Mouse (Mus musculus) lung, embryonic 14.5 days (tissue): ENCODE measurements around the gene 1810030O07Rik. TPM values are rescaled to one million over a fixed set of nuclear protein-coding genes. Genes with fewer than 3 reads are reported as not detected.

Experiments used
- ATAC-seq: fragments of 200-750 bp; cut with Nextera tagmentation; 2 replicates; pipeline ENCODE4 v1.8.0; 2017; ENCODE audit warnings: mild to moderate bottlenecking, moderate TSS enrichment, moderate library complexity; ENCODE audit not compliant: insufficient read depth
- DNase-seq: peaks from one replicate; pipeline ENCODE4 v3.0.0-alpha.2; 2015
- H3K27ac ChIP-seq: fragments of 300-500 bp; sonication (generic); 2 replicates; pipeline ENCODE4 v1.5.1; 2014; ENCODE audit warnings: low read depth, mild to moderate bottlenecking, moderate library complexity
- H3K27me3 ChIP-seq: fragments of 300-500 bp; sonication (generic); 2 replicates; pipeline ENCODE4 v1.6.1; 2014; ENCODE audit warnings: low read length, control low read depth; ENCODE audit not compliant: insufficient read depth
- H3K36me3 ChIP-seq: fragments of 300-500 bp; sonication (generic); 2 replicates; pipeline ENCODE4 v1.6.1; 2014; ENCODE audit warnings: control low read depth; ENCODE audit not compliant: insufficient read depth
- H3K4me1 ChIP-seq: fragments of 300-500 bp; sonication (generic); 2 replicates; pipeline ENCODE4 v1.6.1; 2014; ENCODE audit warnings: antibody characterized with exemption, control low read depth; ENCODE audit not compliant: insufficient read depth
- H3K4me2 ChIP-seq: fragments of 300-500 bp; sonication (generic); 2 replicates; pipeline ENCODE4 v1.6.1; 2014; ENCODE audit warnings: mild to moderate bottlenecking
- H3K4me3 ChIP-seq: fragments of 300-500 bp; sonication (generic); 2 replicates; pipeline ENCODE4 v1.5.1; 2014; ENCODE audit warnings: low read depth, low read length
- H3K9ac ChIP-seq: fragments of 300-500 bp; sonication (generic); 2 replicates; pipeline ENCODE4 v1.6.1; 2014
- H3K9me3 ChIP-seq: fragments of 300-500 bp; sonication (generic); 2 replicates; pipeline ENCODE4 v1.6.1; 2016; ENCODE audit warnings: low read depth, low read length, control low read depth
- CTCF ChIP-seq: IDR thresholded peaks from 2 replicates; pipeline ENCODE4 v1.5.1; 2016; ENCODE audit warnings: antibody characterized with exemption, low read depth
- WGBS: fragments of 180-500 bp; shearing (Covaris S2); extraction: QIAGEN DNeasy Blood & Tissue Kit; methylation state at CpG from one replicate; pipeline ENCODE4 v1.1.7; 2014; 5-methylcytosine and 5-hydroxymethylcytosine counted together
- polyA plus RNA-seq: library from polyadenylated mRNA; unstranded; fragments of >200 nt; fragmentation: Nextera tagmentation; extraction: Ambion mirVana; gene quantifications from 2 replicates; pipeline ENCODE4 v1.2.1, GENCODE M21; 2014

Gene 1810030O07Rik
- 45.6 and 49.5 TPM in 2 replicates for polyA plus RNA-seq

- WGBS = 6% methylated on average over 42 of the region's 42 CpGs
- Histone ChIP-seq H3K27ac (peak within 1 kb of the TSS; percentile 81), H3K4me3 (peak within 1 kb of the TSS; percentile 61), H3K9ac (peak within 1 kb of the TSS; percentile 66), H3K36me3 (peaks cover 10% of the 10 kb centered on the region; the same call in 1 of the 2 replicates), H3K4me1 (no peaks in the 10 kb centered on the region), H3K9me3 (no peaks in the 10 kb centered on the region), H3K27me3 (no peaks in the 10 kb centered on the region), H3K4me2 (peak within 1 kb of the TSS; percentile 61)
- ATAC-seq = peak; percentile 100
- peak; percentile 95 for DNase-seq
- TF ChIP-seq CTCF = no peak
Observed at GRCm38 (mm10) chrX:12673054-12673775, at the start of gene 1810030O07Rik. TSS of gene 1810030O07Rik (minus strand) at chrX:12673668.

DNA sequence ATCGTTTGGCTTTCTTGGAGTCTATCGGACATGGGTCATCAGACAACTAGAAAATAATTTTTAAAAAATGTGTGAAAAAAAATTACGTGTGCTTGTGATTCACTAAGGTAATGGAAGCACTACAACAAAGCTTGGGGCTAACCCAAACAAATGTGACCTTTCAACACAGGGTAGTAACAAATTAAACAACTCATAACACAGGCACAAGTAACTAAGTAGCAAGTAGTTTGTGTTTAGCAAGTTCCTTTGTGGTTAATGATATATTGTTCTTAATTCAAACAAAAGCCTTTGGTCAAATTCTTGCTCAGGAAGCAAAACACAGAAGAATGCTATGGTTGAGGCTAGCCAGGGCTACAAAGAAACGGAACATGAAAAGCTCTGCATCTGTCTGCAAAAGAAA is 42.6 kb upstream of the 1810030O07Rik start:
- Histone ChIP-seq H3K36me3 (peaks cover 13% of the 10 kb centered on the region), H3K4me2 (no peak overlapping the region), H3K9me3 (no peaks in the 10 kb centered on the region), H3K4me1 (no peaks in the 10 kb centered on the region), H3K4me3 (no peak overlapping the region), H3K27me3 (no peaks in the 10 kb centered on the region), H3K9ac (no peak overlapping the region), H3K27ac (no peak overlapping the region)
- no peak for TF ChIP-seq CTCF
- 77% methylated on average over 4 of the region's 4 CpGs for WGBS
- no peak for ATAC-seq
- DNase-seq = no peak

GRCm38 (mm10) chrX:12713796-12714195 is 40.3 kb upstream of the 1810030O07Rik start:
- Histone ChIP-seq H3K4me3 (no peak overlapping the region), H3K9me3 (no peaks in the 10 kb centered on the region), H3K4me1 (no peaks in the 10 kb centered on the region), H3K9ac (no peak overlapping the region), H3K36me3 (peaks cover 13% of the 10 kb centered on the region), H3K4me2 (no peak overlapping the region), H3K27me3 (no peaks in the 10 kb centered on the region), H3K27ac (no peak overlapping the region)
- 91% methylated on average over 7 of the region's 7 CpGs for WGBS
- DNase-seq (no peak), ATAC-seq (no peak)
- no peak for TF ChIP-seq CTCF

- H3K36me3 ChIP-seq = peaks cover 14% of the 10 kb centered on the region
- no peaks in the 10 kb centered on the region for H3K9me3 ChIP-seq
- ATAC-seq = no peak
- H3K4me2 ChIP-seq = no peak overlapping the region
- no peak overlapping the region for H3K27ac ChIP-seq
- no peak overlapping the region for H3K4me3 ChIP-seq
- no peaks in the 10 kb centered on the region for H3K27me3 ChIP-seq
- no peak overlapping the region for H3K9ac ChIP-seq
- no peak for TF ChIP-seq CTCF
- DNase-seq = peak; percentile 58
- no peaks in the 10 kb centered on the region for H3K4me1 ChIP-seq
- 37% methylated on average over 8 of the region's 8 CpGs for WGBS
Observed at GRCm38 (mm10) chrX:12686910-12687309, 13.4 kb upstream of the 1810030O07Rik start.

DNA sequence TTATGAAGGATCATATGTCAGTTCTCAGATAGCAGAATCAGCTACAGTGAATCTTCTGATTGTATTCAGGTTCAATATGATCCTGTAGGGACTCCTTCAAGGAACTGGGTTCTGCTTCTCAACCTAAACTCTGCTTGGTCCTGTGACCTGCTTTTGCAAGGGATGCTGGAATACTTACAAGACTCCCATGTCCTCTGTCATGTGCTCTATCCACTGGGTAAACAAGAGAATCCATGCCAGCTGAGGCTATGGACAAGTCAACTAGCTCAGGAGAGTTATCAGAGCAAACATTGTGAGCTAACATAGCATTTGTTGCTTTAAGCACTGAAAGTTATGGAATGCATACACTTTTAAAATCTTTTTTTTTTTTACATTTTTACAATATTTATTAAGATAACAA is 12.6 kb upstream of the 1810030O07Rik start:
- Histone ChIP-seq H3K4me3 (no peak overlapping the region), H3K27me3 (no peaks in the 10 kb centered on the region), H3K27ac (no peak overlapping the region), H3K9ac (no peak overlapping the region), H3K36me3 (peaks cover 11% of the 10 kb centered on the region), H3K4me1 (no peaks in the 10 kb centered on the region), H3K4me2 (no peak overlapping the region), H3K9me3 (no peaks in the 10 kb centered on the region)
- no peak for DNase-seq
- TF ChIP-seq CTCF = no peak
- no peak for ATAC-seq

GRCm38 (mm10) chrX:12677396-12677795 is 3.9 kb upstream of the 1810030O07Rik start:
- Histone ChIP-seq H3K36me3 (0 out of 2 replicates have a peak, but pooled peaks cover 13% of the 10 kb centered on the region), H3K4me1 (no peaks in the 10 kb centered on the region), H3K4me3 (no peak overlapping the region), H3K9me3 (no peaks in the 10 kb centered on the region), H3K27me3 (no peaks in the 10 kb centered on the region), H3K9ac (no peak overlapping the region), H3K4me2 (no peak overlapping the region), H3K27ac (no peak overlapping the region)
- TF ChIP-seq CTCF = peak; percentile 71
- DNase-seq = peak; percentile 81
- ATAC-seq = no peak
- 24% methylated on average over 6 of the region's 6 CpGs for WGBS

GRCm38 (mm10) chrX:12653879-12654278 is 19.6 kb downstream of the 1810030O07Rik start:
- Histone ChIP-seq H3K4me3 (no peak overlapping the region), H3K36me3 (peaks cover 22% of the 10 kb centered on the region), H3K4me2 (no peak overlapping the region), H3K9me3 (no peaks in the 10 kb centered on the region), H3K27me3 (no peaks in the 10 kb centered on the region), H3K9ac (no peak overlapping the region), H3K27ac (no peak overlapping the region), H3K4me1 (no peaks in the 10 kb centered on the region)
- ATAC-seq = no peak
- DNase-seq = no peak
- TF ChIP-seq CTCF = no peak
- WGBS = 61% methylated on average over 2 of the region's 2 CpGs
